8 mouse cellular contexts compared by ENCODE assay signal in genomic region chr7:92637021-92637625, GRCm38 (mm10). TPM values are rescaled to one million over a fixed set of nuclear protein-coding genes. Genes with fewer than 3 reads are reported as not detected.
DNase-seq lines count a peak whose midpoint lies in the region; ATAC-seq and TF ChIP-seq lines count a peak whose summit lies in the region.

Gene Ankrd42 (minus strand): TSS chr7:92637142.

- peak; percentile 40 for TF ChIP-seq CTCF in gastrocnemius, adult 2 months (IDR thresholded peaks at IDR 0.05)
- TF ChIP-seq CTCF in hindbrain, postnatal 0 days (IDR thresholded peaks at IDR 0.05; ENCODE audit: low read depth) = peak; percentile 55
- TF ChIP-seq CTCF in left cerebral cortex, adult 2 months (IDR thresholded peaks at IDR 0.05) = peak; percentile 39

- peaks cover 3% of the 10 kb centered on the region; the same call in 1 of the 2 replicates for H3K4me1 ChIP-seq in hindbrain, postnatal 0 days (ENCODE audit: insufficient read depth, low read length)

- H3K27me3 ChIP-seq in hindbrain, postnatal 0 days (ENCODE audit: insufficient read depth, low read length) = no peaks in the 10 kb centered on the region

- H3K9ac ChIP-seq in hindbrain, postnatal 0 days (replicated peaks; ENCODE audit: low read length) = peak within 1 kb of the TSS; percentile 80

- intact Hi-C loops in gastrocnemius, adult 2 months (cut with DNase I) = loop anchor here (1.0 to 10.0 kb wide), 3 partner anchors 32 to 190 kb away; partner anchors contain the start of genes Ccdc90b and Pcf11
- intact Hi-C loops in left cerebral cortex, adult 2 months (cut with DNase I) = loop anchor here (2.0 to 5.0 kb wide), 2 partner anchors 238 to 330 kb away; partner anchors contain the start of genes Ddias and Prcp

- WGBS in hindbrain, postnatal 0 days = under 1% methylated on average over 44 of the region's 44 CpGs

- no peaks in the 10 kb centered on the region for H3K9me3 ChIP-seq in hindbrain, postnatal 0 days (ENCODE audit: low read length)

- H3K27ac ChIP-seq in gastrocnemius, adult 2 months = peak within 1 kb of the TSS; percentile 94
- H3K27ac ChIP-seq in hindbrain, postnatal 0 days = peak within 1 kb of the TSS; percentile 90
- peak within 1 kb of the TSS; percentile 89 for H3K27ac ChIP-seq in left cerebral cortex, adult 2 months

- DNase-seq in ZHBTc4 (ENCODE audit: low read depth, low spot score) = peak; percentile 97
- DNase-seq in gastrocnemius, adult 2 months = peak; percentile 94
- DNase-seq in hindbrain, postnatal 0 days (ENCODE audit: low spot score) = peak; percentile 96
- DNase-seq in left cerebral cortex, adult 2 months (ENCODE audit: extremely low spot score in 1 of 2, low spot score in 2 of 2) = peak; percentile 91 to 92
- peak; percentile 94 to 95 for DNase-seq in right cerebral cortex, adult 2 months (ENCODE audit: low spot score in 2 of 2)
- peak; percentile 94 for DNase-seq in urinary bladder, postnatal 14 days (ENCODE audit: low spot score)

- H3K36me3 ChIP-seq in hindbrain, postnatal 0 days (ENCODE audit: insufficient read depth, low read length) = peaks cover 2% of the 10 kb centered on the region; the same call in 1 of the 2 replicates

- peak; percentile 91 for ATAC-seq in common myeloid progenitor, adult 5-6 weeks (replicated peaks; ENCODE audit: low read depth, poor library complexity, severe bottlenecking)
- ATAC-seq in hindbrain, postnatal 0 days = peak; percentile 98
- ATAC-seq in megakaryocyte, adult 5-6 weeks (ENCODE audit: poor library complexity, severe bottlenecking) = peak; percentile 95

- H3K4me2 ChIP-seq in hindbrain, postnatal 0 days (ENCODE audit: low read depth, low read length) = peak within 1 kb of the TSS; percentile 98

- H3K4me3 ChIP-seq in gastrocnemius, adult 2 months = peak within 1 kb of the TSS; percentile 98
- H3K4me3 ChIP-seq in hindbrain, postnatal 0 days (ENCODE audit: low read length) = peak within 1 kb of the TSS; percentile 88
- H3K4me3 ChIP-seq in left cerebral cortex, adult 2 months = peak within 1 kb of the TSS; percentile 85

RNA-seq across cellular contexts. Expression of gene Ankrd42, which starts in this region (rescaled TPM):
- total RNA-seq in common myeloid progenitor, adult 5-6 weeks (2017) = 0.09 and 1.3 TPM in 2 replicates
- under 1 TPM; 0.31 to 0.39 TPM for total RNA-seq in gastrocnemius, adult 2 months (2021)
- 22.8 and 24.8 TPM in 2 replicates for total RNA-seq in hindbrain, postnatal 0 days (2014; rRNA removed)
- 20.6 and 20.8 TPM in 2 replicates for polyA plus RNA-seq in hindbrain, postnatal 0 days (2015; fragmentation: Nextera tagmentation; extraction: Ambion mirVana)
- total RNA-seq in left cerebral cortex, adult 2 months (2021) = 10 to 100 TPM; 22.2 to 22.5 TPM
- 0.07 and 0.74 TPM in 2 replicates for total RNA-seq in megakaryocyte, adult 5-6 weeks (2015)
- 0.12 and 0.29 TPM in 2 replicates for total RNA-seq in megakaryocyte, adult 5-6 weeks (2017)

Comparison
In these comparisons a context has a peak if more than half of its experiments do, and no peak if none do; other contexts are left out.
1. Peak in every context shown above with its lines: DNase-seq, ATAC-seq, H3K4me3 ChIP-seq and H3K27ac ChIP-seq.
2. RNA of gene Ankrd42 (total RNA-seq): 22.8 to 24.8 TPM in hindbrain, postnatal 0 days and 22.2 to 22.5 TPM in left cerebral cortex, adult 2 months; 0.07 to 0.74 TPM in megakaryocyte, adult 5-6 weeks, 0.31 to 0.39 TPM in gastrocnemius, adult 2 months and 0.09 to 1.3 TPM in common myeloid progenitor, adult 5-6 weeks; every median in the first group is over 10 times any median in the second.
3. Peak in DNase-seq, H3K4me3 ChIP-seq and H3K27ac ChIP-seq in gastrocnemius, adult 2 months; RNA of the gene not detected or under 1 TPM.
4. Peak in ATAC-seq in megakaryocyte, adult 5-6 weeks; RNA of the gene not detected or under 1 TPM.